Mouse (Mus musculus) hindbrain, embryonic 10.5 days (tissue): ENCODE measurements around the gene Nrip2. TPM values are rescaled to one million over a fixed set of nuclear protein-coding genes. Genes with fewer than 3 reads are reported as not detected.
"Not testable (repeated sequence)": the region's sequence is repeated elsewhere in the genome, so short reads cannot be mapped to it uniquely, and the experiment has no call there.

ENCODE experiments used
- DNase-seq: peaks from one replicate; pipeline ENCODE4 v3.0.0-alpha.2; 2017; ENCODE audit warnings: low spot score
- H3K27ac ChIP-seq: fragments of 300-500 bp; sonication (generic); 2 replicates; pipeline ENCODE4 v1.5.1; 2016; ENCODE audit warnings: mild to moderate bottlenecking, moderate library complexity
- H3K27me3 ChIP-seq: fragments of 300-500 bp; sonication (generic); 2 replicates; pipeline ENCODE4 v1.6.1; 2016; ENCODE audit warnings: mild to moderate bottlenecking; ENCODE audit not compliant: poor library complexity, insufficient read depth, severe bottlenecking
- H3K36me3 ChIP-seq: fragments of 300-500 bp; sonication (generic); 2 replicates; pipeline ENCODE4 v1.6.1; 2016; ENCODE audit warnings: mild to moderate bottlenecking, moderate library complexity
- H3K4me1 ChIP-seq: fragments of 300-500 bp; sonication (generic); replicated peaks from 2 replicates; pipeline ENCODE4 v1.6.1; 2016; ENCODE audit warnings: mild to moderate bottlenecking
- H3K4me3 ChIP-seq: fragments of 300-500 bp; sonication (generic); 2 replicates; pipeline ENCODE4 v1.5.1; 2016; ENCODE audit warnings: mild to moderate bottlenecking, moderate library complexity
- H3K9me3 ChIP-seq: fragments of 300-500 bp; sonication (generic); 2 replicates; pipeline ENCODE4 v1.6.1; 2016; ENCODE audit warnings: mild to moderate bottlenecking, moderate library complexity
- WGBS: fragments of 180-500 bp; shearing (Covaris S2); methylation state at CpG from one replicate; pipeline ENCODE4 v1.1.7; 2016; 5-methylcytosine and 5-hydroxymethylcytosine counted together
- polyA plus RNA-seq: library from polyadenylated mRNA; unstranded; fragments of >200 nt; fragmentation: Nextera tagmentation; extraction: Ambion mirVana; gene quantifications from 2 replicates; pipeline ENCODE4 v1.2.1, GENCODE M21; 2016

Nrip2 gene
- polyA plus RNA-seq, 1 experiment from 2014 or later, result 3.3 TPM

- 23% methylated on average over 6 of the region's 6 CpGs for WGBS
- H3K27ac ChIP-seq, result peak within 1 kb of the TSS; percentile 29; the same call in 1 of the 2 replicates
- peak; percentile 63 for DNase-seq
- H3K36me3 ChIP-seq, result peaks cover 76% of the 10 kb centered on the region
- H3K4me3 ChIP-seq, result no peak within 1 kb of the TSS
- no peaks in the 10 kb centered on the region for H3K9me3 ChIP-seq
- H3K27me3 ChIP-seq, result no peaks in the 10 kb centered on the region
- peaks cover 28% of the 10 kb centered on the region for H3K4me1 ChIP-seq
These were observed 23.9 kb upstream of the Nrip2 start, which contains the start of the genes Tex52 and Gm44596 for GRCm38 (mm10) chr6:128375192-128375591. TSS of gene Tex52 (plus strand) at chr6:128375456. TSS of gene Gm44596 (plus strand) at chr6:128375503.

- Histone ChIP-seq H3K36me3 (peaks cover 62% of the 10 kb centered on the region), H3K27ac (no peak overlapping the region), H3K27me3 (no peaks in the 10 kb centered on the region), H3K4me3 (no peak overlapping the region), H3K4me1 (peaks cover 28% of the 10 kb centered on the region), H3K9me3 (no peaks in the 10 kb centered on the region)
- no peak for DNase-seq
- 92% methylated on average over 17 of the region's 17 CpGs for WGBS
These were observed 22.6 kb upstream of the Nrip2 start for GRCm38 (mm10) chr6:128376371-128377085.

GRCm38 (mm10) chr6:128379636-128380035, 19.5 kb upstream of the Nrip2 start:
- no peak for DNase-seq
- 84% methylated on average over 16 of the region's 16 CpGs for WGBS
- H3K4me3 ChIP-seq, result no peak overlapping the region
- no peaks in the 10 kb centered on the region for H3K27me3 ChIP-seq
- peaks cover 31% of the 10 kb centered on the region for H3K36me3 ChIP-seq
- H3K9me3 ChIP-seq, result no peaks in the 10 kb centered on the region
- no peak overlapping the region for H3K27ac ChIP-seq
- peaks cover 10% of the 10 kb centered on the region for H3K4me1 ChIP-seq

- H3K9me3 ChIP-seq, H3K27me3 ChIP-seq, H3K4me3 ChIP-seq, H3K4me1 ChIP-seq, H3K27ac ChIP-seq, DNase-seq: not testable (repeated sequence)
- WGBS, result 81% methylated on average over 1 of the region's 1 CpGs
- H3K36me3 ChIP-seq, result peaks cover 24% of the 10 kb centered on the region
These were observed 18.4 kb upstream of the Nrip2 start for GRCm38 (mm10) chr6:128380594-128381167.

GRCm38 (mm10) chr6:128381254-128381653, 17.8 kb upstream of the Nrip2 start:
- WGBS, result 79% methylated on average over 3 of the region's 3 CpGs
- Histone ChIP-seq H3K36me3 (peaks cover 18% of the 10 kb centered on the region), H3K4me3 (no peak overlapping the region), H3K27ac (no peak overlapping the region), H3K4me1 (no peaks in the 10 kb centered on the region), H3K9me3 (no peaks in the 10 kb centered on the region), H3K27me3 (no peaks in the 10 kb centered on the region)
- no peak for DNase-seq

GRCm38 (mm10) chr6:128383752-128384151, 15.3 kb upstream of the Nrip2 start:
- Histone ChIP-seq H3K27me3 (no peaks in the 10 kb centered on the region), H3K9me3 (no peaks in the 10 kb centered on the region), H3K4me1 (no peaks in the 10 kb centered on the region), H3K27ac (no peak overlapping the region), H3K4me3 (no peak overlapping the region), H3K36me3 (no peaks in the 10 kb centered on the region)
- no peak for DNase-seq
- 79% methylated on average over 7 of the region's 7 CpGs for WGBS

- Histone ChIP-seq H3K36me3 (no peaks in the 10 kb centered on the region), H3K4me1 (no peaks in the 10 kb centered on the region), H3K9me3 (no peaks in the 10 kb centered on the region), H3K4me3 (no peak overlapping the region), H3K27ac (no peak overlapping the region), H3K27me3 (no peaks in the 10 kb centered on the region)
- 85% methylated on average over 1 of the region's 1 CpGs for WGBS
- DNase-seq, result no peak
These were observed 14.1 kb upstream of the Nrip2 start for GRCm38 (mm10) chr6:128385026-128385425.

- H3K4me3 ChIP-seq, result no peak overlapping the region
- H3K27me3 ChIP-seq, result no peaks in the 10 kb centered on the region
- no peak for DNase-seq
These were observed 9.9 kb upstream of the Nrip2 start for GRCm38 (mm10) chr6:128389185-128389584.

GRCm38 (mm10) chr6:128390683-128391082, 8.4 kb upstream of the Nrip2 start:
- no peaks in the 10 kb centered on the region for H3K4me1 ChIP-seq
- H3K36me3 ChIP-seq, result no peaks in the 10 kb centered on the region
- H3K4me3 ChIP-seq, result no peak overlapping the region
- WGBS, result 70% methylated on average over 1 of the region's 1 CpGs
- H3K27ac ChIP-seq, result no peak overlapping the region
- H3K27me3 ChIP-seq, result no peaks in the 10 kb centered on the region
- DNase-seq, result no peak
- no peaks in the 10 kb centered on the region for H3K9me3 ChIP-seq

More at GRCm38 (mm10) chr6:128389185-128389584, 9.9 kb upstream of the Nrip2 start:
- WGBS, result 93% methylated on average over 1 of the region's 1 CpGs
- no peaks in the 10 kb centered on the region for H3K4me1 ChIP-seq
- no peak overlapping the region for H3K27ac ChIP-seq
- no peaks in the 10 kb centered on the region for H3K36me3 ChIP-seq
- no peaks in the 10 kb centered on the region for H3K9me3 ChIP-seq

- Histone ChIP-seq H3K27ac (no peak overlapping the region), H3K9me3 (no peaks in the 10 kb centered on the region), H3K4me3 (no peak overlapping the region), H3K4me1 (peaks cover 16% of the 10 kb centered on the region), H3K27me3 (no peaks in the 10 kb centered on the region), H3K36me3 (no peaks in the 10 kb centered on the region)
- DNase-seq, result no peak
- WGBS, result 85% methylated on average over 7 of the region's 7 CpGs
These were observed 1.4 kb upstream of the Nrip2 start for GRCm38 (mm10) chr6:128397574-128398261.

- H3K27me3 ChIP-seq, result no peaks in the 10 kb centered on the region
- DNase-seq, result peak; percentile 34
- H3K36me3 ChIP-seq, result peaks cover 1% of the 10 kb centered on the region; the same call in 1 of the 2 replicates
- H3K9me3 ChIP-seq, result no peaks in the 10 kb centered on the region
- WGBS, result 49% methylated on average over 21 of the region's 21 CpGs
- H3K4me3 ChIP-seq, result peak overlapping the region; percentile 16; the same call in 1 of the 2 replicates
- peaks cover 16% of the 10 kb centered on the region for H3K4me1 ChIP-seq
- peak overlapping the region; percentile 64 for H3K27ac ChIP-seq
These were observed 507 bp downstream of the Nrip2 start for GRCm38 (mm10) chr6:128399421-128400185.

GRCm38 (mm10) chr6:128404708-128405107, 5.6 kb downstream of the Nrip2 start:
- Histone ChIP-seq H3K27ac (no peak overlapping the region), H3K36me3 (peaks cover 45% of the 10 kb centered on the region), H3K4me3 (no peak overlapping the region), H3K27me3 (no peaks in the 10 kb centered on the region), H3K4me1 (peaks cover 11% of the 10 kb centered on the region), H3K9me3 (no peaks in the 10 kb centered on the region)
- no peak for DNase-seq
- 68% methylated on average over 5 of the region's 5 CpGs for WGBS
